Mouse (Mus musculus): ENCODE measurements around the gene Aldh9a1.

The Aldh9a1 gene

DNA sequence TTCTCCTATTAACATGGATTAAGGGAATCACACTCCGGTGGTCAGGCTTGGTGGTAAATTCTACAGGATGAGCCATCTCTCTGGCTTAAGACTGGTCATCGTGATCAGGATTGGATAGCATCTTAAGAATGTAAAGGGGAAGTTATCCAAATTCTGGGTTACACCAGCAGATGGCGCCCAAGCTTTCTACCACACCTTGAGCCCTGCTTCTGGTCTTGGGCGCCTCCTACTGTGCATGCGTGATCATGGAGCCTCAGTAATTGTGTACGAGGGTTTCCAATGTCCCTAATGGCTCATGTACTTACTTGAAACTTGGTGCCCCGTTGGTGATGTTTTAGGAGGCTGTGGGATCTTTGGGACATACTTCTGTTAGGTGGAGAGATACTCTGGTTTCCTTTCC, 20.1 kb downstream of the Aldh9a1 start:
- POLR2A ChIA-PET: interaction anchor here in 2 of 4 experiments (0.6 to 1.9 kb wide), 6 partner anchors 13 to 154 kb away, joined by 3 to 8 read pairs (median 4); partner anchors contain the start of genes Aldh9a1 (in 1 of the 2) and Mgst3 (in 1 of the 2)
- CTCF ChIA-PET: interaction anchor here (0.6 to 1.8 kb wide), 42 partner anchors 8 to 324 kb away, joined by 3 to 21 read pairs (median 4); partner anchors contain the start of genes Mgst3 (in 4 of the 4) and Aldh9a1 (in 3 of the 4)

DNA sequence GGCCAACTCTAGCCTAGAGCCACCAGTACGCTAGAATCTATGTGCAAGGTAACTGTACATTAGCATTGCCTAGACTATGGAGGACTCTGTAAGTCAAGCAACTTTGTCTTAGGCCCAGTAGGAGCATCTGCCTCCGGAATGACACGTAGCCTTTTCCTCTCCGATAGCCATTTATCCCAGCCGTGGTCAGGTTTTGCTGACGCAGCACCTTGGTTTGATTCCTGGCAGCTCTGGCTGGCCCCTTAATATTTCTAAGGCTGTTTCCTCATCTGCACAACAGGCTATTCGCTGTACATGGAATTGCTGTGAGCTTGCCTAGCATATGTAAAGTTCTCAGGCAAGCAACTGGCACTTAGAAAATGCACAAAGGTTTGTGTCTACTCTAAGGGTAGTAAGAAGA, 22.9 kb downstream of the Aldh9a1 start:
- POLR2A ChIA-PET: interaction anchor here in 2 of 4 experiments (1.0 to 1.9 kb wide), 7 partner anchors 8 to 299 kb away, joined by 3 to 11 read pairs (median 3); partner anchors contain the start of gene Mgst3 (in 1 of the 2)
- CTCF ChIA-PET: interaction anchor here in 3 of 4 experiments (0.6 to 3.2 kb wide), 5 partner anchors 10 to 272 kb away, joined by 3 to 21 read pairs (median 4); partner anchors contain the start of gene Mgst3 (in 1 of the 3)

DNA sequence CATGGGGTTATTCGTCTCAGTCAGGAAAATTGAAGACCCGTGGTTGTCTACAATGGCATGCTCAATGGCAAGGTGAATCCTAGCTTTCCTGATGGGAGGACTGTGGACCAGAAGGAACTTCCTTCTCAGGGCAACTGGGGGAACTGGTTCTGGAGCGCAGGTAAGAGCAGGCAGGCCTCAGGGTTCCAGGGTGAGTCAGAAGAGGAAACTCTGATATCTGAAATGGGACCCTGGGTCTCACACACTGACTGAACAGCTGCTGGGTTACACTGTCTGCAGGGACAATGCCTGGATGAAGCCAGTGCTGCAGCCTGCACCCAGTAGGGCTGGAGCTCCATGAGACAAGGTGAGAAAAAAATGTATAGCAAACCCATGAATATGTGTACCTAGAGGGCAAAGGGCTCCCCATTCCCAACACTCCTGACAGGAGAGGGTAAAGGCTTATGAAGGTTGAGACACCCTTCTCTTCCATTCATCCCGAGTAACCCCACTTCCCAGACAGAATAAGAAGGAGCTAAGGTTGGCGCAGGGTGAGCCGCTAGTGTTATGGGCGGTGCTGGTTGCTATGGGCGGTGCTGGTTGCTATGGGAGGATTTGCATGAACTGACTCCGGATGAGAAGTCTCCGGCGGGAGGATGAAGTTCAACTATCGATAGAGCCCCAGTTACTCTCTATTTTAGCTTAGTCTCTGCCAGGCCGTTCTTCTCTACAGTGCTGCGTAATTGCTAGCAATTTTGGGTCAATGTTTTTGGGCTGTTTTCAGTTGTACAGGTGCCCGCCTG, 24.4 kb downstream of the Aldh9a1 start:
- ChIA-PET POLR2A (interaction anchor here (0.5 to 1.9 kb wide), 17 partner anchors 8 to 511 kb away, joined by 3 to 11 read pairs (median 4); partner anchors contain the start of gene Mgst3 (in 3 of the 4)), CTCF (interaction anchor here (0.5 to 3.2 kb wide), 16 partner anchors 14 to 271 kb away, joined by 3 to 21 read pairs (median 3); partner anchors contain the start of genes Mgst3 (in 3 of the 4) and Aldh9a1 (in 1 of the 4))

DNA sequence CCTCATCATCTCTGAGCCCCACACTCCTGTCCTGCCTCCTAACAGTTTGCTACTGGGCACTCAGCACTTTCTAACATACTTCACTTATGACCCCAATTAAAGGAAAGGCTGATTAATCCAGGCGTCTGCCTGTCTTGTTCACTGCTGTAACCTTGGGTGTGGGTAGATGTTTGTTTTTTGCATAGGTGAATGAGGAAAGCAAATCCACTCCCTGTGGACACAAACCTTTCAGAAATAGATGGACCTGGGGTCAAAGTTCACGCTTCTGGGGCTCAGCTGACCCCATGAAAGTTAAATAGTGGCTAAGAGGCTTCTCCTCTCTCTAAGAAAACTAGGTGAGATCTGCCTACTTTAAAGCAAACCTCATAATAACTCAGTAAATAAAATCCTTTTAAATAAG, 25.2 kb downstream of the Aldh9a1 start:
- POLR2A ChIA-PET: interaction anchor here in 2 of 4 experiments (0.5 to 1.9 kb wide), 12 partner anchors 8 to 511 kb away, joined by 3 to 11 read pairs (median 4); partner anchors contain the start of gene Mgst3 (in 2 of the 2)
- CTCF ChIA-PET: interaction anchor here (0.6 to 3.2 kb wide), 12 partner anchors 13 to 270 kb away, joined by 3 to 21 read pairs (median 4); partner anchors contain the start of genes Mgst3 (in 3 of the 4) and Aldh9a1 (in 1 of the 4)

DNA sequence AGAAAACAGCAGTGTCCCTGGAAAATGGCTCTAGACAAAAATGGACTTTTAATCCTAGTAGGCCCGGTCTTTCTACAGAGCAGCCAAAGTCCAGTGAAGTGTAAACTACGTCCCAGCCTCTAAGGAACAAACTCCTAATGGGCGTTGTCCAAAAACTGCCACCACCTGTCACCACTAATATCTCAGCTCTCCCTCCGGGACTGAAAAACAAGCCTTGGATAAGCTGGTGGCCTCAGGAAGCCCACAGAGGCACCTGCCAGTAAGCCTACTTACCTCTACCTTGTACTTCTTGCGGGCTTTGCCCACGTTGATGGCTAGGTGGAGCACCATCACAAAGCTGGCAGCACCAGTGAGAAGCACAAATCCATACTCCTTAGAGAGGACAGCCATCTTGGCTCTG, 28.2 kb downstream of the Aldh9a1 start:
- POLR2A ChIA-PET: interaction anchor here in 1 of 4 experiments (0.6 to 4.8 kb wide), 3 partner anchors 10 to 15 kb away, joined by 3 to 22 read pairs (median 3); partner anchors contain the start of gene Mgst3
- CTCF ChIA-PET: interaction anchor here in 2 of 4 experiments (0.6 to 1.5 kb wide), 3 partner anchors 8 to 102 kb away, joined by 3 to 9 read pairs (median 4); partner anchors contain the start of gene Mgst3 (in 1 of the 2)

DNA sequence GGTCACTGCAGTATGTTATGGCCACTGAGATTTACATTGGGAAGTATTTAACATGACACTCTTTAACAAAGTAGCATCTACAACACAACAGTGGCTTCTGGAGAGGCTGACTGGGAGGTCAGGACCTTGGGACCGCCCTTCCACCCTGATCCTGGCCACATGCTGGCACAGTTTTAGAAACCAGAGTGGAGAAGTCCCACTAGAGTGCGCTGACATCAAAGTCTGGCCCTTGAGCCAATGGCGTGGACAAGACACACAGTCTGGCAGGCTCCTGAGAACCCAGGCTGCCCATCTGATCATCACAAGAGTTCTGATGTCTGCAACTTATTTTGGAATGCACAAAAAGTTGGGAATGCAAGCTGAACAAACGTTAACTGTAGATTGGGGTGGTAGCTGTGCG, 30.0 kb downstream of the Aldh9a1 start:
- ChIA-PET CTCF (no interaction called here), POLR2A (interaction anchor here in 3 of 4 experiments (0.6 to 4.8 kb wide), 4 partner anchors 11 to 14 kb away, joined by 3 to 22 read pairs (median 6); partner anchors contain the start of gene Mgst3 (in 3 of the 3))

DNA sequence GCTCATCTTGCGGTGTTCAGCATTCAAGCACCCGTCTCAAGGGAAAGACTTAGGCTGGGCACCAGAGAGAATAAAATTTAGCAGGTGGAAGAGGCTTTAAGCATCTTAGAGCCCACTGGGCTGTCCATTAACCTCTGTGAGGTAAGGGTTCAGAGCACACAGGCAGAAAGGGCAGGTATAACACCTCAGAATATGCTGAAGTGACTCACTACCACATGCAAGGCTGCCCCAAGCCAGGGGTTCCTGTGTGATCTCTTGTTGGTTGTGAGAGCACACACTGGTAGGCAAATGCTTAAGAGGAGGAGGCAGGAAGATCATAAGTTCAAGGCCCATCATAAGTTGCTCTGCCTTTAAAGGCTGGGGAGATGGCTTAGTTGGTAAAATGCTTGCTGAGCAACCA, 30.4 kb downstream of the Aldh9a1 start:
- POLR2A ChIA-PET: interaction anchor here in 2 of 4 experiments (1.0 to 4.8 kb wide), 7 partner anchors 8 to 41 kb away, joined by 3 to 22 read pairs (median 4); partner anchors contain the start of gene Mgst3 (in 2 of the 2)
- CTCF ChIA-PET: no interaction called here

DNA sequence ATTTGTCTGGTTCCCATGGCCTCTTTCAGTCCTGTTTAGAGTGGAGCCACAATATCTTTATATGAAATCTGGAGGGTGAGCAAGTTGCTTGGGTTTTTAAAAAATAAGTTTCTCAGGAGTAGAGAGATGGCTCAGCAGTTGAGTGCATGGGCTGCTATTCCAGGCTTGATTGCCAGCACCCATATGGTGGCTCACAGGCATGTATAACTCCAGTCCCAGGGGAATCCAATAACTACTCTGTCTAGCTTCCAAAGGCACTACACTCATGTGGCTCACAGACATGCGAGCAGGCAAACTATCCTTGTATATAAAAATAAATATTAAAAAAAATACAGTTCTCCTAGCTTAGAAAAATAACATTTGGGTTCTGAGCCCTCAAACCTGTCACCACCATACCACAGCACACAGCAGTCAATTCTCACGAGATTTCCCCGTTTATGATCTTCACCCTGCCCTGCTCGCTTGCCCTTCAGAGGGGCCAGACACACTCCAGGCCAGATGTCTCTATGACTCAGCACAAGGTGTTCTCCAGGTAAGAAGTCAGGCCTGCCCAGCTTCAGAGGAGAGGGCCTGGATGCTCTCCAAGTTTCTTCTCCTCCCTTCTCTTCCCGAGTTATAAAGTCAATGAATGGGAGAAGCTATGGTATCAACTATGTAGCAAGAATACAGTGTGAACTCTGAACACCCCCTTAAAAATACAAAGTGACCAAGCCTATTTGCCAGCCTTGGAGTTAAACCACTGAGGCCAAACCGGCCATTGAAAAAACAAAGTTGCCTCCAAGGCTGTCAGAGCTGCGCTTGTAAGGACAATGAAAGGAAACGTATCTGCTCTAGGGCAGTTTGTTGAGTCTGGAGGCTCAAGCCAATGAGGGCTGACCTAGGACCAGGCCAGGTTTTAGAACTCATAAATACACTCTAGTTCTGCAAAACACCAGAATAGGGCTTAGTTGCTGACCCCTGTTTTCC, 31.5 kb downstream of the Aldh9a1 start:
- POLR2A ChIA-PET: interaction anchor here in 3 of 4 experiments (0.6 to 4.8 kb wide), 11 partner anchors 7 to 340 kb away, joined by 3 to 22 read pairs (median 4); partner anchors contain the start of gene Mgst3 (in 2 of the 3)
- CTCF ChIA-PET: interaction anchor here in 3 of 4 experiments (0.6 to 1.5 kb wide), 3 partner anchors 12 to 262 kb away, joined by 5 to 6 read pairs (median 5); partner anchors contain the start of gene Mgst3 (in 2 of the 3)

DNA sequence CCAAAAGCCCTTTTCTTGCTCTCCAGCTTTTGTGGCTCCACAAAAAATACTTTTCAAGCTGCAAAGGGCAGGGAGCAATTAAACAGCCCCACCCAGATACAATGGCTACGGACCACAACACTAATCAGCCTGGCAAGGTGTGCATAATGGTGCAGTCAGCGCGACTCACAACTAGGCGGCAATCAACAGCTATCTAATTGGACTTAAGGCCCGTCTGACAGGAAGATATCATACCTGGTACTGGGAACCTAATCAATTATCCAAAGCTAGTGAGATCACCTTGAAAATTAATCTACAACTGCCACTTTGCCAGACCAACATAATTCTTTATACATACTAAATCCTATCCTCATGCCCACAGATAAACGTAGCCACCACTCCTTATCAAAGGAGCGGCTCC, 32.5 kb downstream of the Aldh9a1 start:
- CTCF ChIA-PET: interaction anchor here (0.5 to 1.5 kb wide), 7 partner anchors 9 to 1359 kb away, joined by 3 to 14 read pairs (median 5); partner anchors contain the start of gene Mgst3 (in 3 of the 4)
- POLR2A ChIA-PET: interaction anchor here in 3 of 4 experiments (0.6 to 2.6 kb wide), 10 partner anchors 8 to 339 kb away, joined by 3 to 10 read pairs (median 4); partner anchors contain the start of gene Mgst3 (in 2 of the 3)

DNA sequence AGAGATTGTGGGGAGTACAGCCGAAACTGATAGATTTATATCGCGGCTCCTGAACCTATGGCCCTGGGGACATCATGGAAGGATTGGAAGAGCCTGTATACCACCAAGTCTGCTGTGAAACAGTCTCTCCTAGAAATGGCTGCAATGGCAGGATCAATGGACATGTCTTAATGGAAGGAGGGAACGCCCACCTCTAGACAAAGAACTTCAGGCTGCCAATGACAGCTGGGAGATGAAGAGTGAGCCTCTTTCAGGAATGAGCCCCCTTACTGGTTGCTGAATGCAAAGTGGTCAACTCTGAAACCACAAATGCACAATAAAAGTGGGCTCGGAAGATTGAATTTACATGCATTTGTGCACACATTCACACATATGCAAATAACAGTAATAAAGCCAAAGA, 33.0 kb downstream of the Aldh9a1 start:
- CTCF ChIA-PET: interaction anchor here (0.5 to 1.5 kb wide), 6 partner anchors 10 to 1360 kb away, joined by 3 to 14 read pairs (median 6); partner anchors contain the start of gene Mgst3 (in 3 of the 4)
- POLR2A ChIA-PET: interaction anchor here in 2 of 4 experiments (0.6 to 1.7 kb wide), 10 partner anchors 9 to 286 kb away, joined by 3 to 8 read pairs (median 3); partner anchors contain the start of gene Mgst3 (in 2 of the 2)

DNA sequence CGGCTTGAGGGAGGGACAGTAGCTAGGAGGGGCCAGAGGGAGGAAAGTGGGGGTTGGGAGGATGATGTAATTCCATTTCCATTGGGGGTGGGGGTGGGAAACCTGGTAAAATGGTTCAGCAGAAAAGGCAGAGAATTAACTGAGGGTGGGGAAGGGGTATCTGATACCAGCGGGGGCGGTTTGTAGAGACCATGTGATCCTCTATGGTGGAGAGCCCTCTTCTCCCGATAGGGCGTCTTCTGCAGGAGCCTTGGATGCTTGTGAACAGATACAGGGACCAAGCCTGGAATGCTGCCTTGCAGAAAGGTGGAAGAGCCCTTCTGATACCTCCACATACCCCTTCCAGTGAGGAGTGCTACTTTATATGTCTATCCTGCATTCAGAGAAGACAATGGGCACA, 33.4 kb downstream of the Aldh9a1 start:
- ChIA-PET POLR2A (interaction anchor here in 2 of 4 experiments (0.6 to 1.7 kb wide), 8 partner anchors 8 to 33 kb away, joined by 3 to 8 read pairs (median 4); partner anchors contain the start of gene Mgst3 (in 2 of the 2)), CTCF (interaction anchor here in 1 of 4 experiments (0.9 to 1.5 kb wide), 2 partner anchors 11 to 255 kb away, joined by 4 to 6 read pairs; partner anchors contain the start of gene Mgst3)

DNA sequence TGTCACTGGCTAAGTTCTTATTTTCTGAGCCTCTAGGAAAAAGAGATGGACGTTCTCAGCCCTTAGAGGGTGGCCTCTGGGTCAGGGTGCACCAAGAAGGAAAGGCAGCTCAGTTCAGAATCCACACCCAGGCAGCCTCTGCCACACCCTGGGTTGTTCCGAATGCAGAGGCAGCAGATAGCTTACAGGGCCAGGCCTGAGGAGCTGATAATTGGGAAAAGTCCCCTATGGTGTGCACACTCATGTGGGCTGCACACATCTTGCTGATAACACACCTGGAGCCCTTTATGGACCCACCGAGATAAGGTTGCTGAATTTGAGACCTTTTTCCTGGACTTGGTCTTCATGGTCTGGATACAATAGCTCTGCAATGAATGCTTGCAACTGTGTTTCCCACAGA, 34.4 kb downstream of the Aldh9a1 start:
- ChIA-PET CTCF (interaction anchor here in 2 of 4 experiments (0.9 to 1.3 kb wide), 4 partner anchors 9 to 531 kb away, joined by 4 to 5 read pairs (median 4); partner anchors contain the start of gene Mgst3 (in 1 of the 2)), POLR2A (interaction anchor here in 3 of 4 experiments (0.6 to 2.6 kb wide), 6 partner anchors 9 to 162 kb away, joined by 3 to 10 read pairs (median 3); partner anchors contain the start of gene Mgst3 (in 2 of the 3))

DNA sequence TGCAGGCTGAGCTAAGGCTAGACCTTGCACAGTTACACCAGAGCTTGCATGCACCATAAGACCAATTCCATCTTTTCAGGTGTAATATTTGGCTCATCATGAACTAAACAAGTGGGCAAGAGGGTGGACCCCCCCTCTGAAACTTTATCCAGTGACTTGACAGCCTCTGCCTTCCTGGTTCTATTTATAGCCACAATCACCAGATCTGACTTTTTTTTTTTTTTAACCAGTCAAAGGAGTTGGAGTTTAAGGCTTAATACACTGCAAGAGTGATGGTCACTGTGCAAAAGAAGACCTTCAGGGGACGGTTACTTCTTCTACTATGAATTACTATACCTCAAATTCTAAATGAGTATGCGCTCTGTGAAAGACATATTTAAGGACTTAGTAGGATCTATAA, 35.4 kb downstream of the Aldh9a1 start:
- POLR2A ChIA-PET: interaction anchor here in 2 of 4 experiments (0.7 to 2.6 kb wide), 6 partner anchors 9 to 1984 kb away, joined by 3 to 10 read pairs (median 3); partner anchors contain the start of gene Mgst3 (in 1 of the 2)

DNA sequence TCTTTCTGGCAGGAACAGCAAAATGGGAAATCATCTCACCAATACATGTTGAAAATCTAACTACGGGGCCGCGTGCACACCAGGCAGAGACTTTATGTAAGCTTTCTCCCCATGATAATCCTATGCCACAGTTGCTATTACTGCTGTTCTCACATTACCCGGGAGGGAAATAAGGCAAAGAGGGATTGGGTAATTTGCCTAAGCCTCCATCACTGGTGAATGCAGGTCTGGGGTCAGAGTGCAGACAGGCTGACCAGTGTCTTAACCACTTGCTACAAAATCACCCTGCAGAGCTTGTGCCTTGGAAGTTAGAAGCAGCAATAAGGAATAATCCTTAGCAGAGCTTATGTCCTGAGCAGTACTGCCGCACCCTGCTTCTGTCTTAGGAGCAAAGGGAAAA, 35.8 kb downstream of the Aldh9a1 start:
- ChIA-PET POLR2A (interaction anchor here in 2 of 4 experiments (0.7 to 2.6 kb wide), 4 partner anchors 8 to 1983 kb away, joined by 3 to 10 read pairs (median 6); partner anchors contain the start of gene Mgst3 (in 1 of the 2)), CTCF (no interaction called here)

More for the DNA sequence above, 35.4 kb downstream of the Aldh9a1 start:
- CTCF ChIA-PET: interaction anchor here in 1 of 4 experiments (0.6 to 1.3 kb wide), 2 partner anchors 530 to 802 kb away, joined by 4 read pairs; no protein-coding TSS in a partner anchor

DNA sequence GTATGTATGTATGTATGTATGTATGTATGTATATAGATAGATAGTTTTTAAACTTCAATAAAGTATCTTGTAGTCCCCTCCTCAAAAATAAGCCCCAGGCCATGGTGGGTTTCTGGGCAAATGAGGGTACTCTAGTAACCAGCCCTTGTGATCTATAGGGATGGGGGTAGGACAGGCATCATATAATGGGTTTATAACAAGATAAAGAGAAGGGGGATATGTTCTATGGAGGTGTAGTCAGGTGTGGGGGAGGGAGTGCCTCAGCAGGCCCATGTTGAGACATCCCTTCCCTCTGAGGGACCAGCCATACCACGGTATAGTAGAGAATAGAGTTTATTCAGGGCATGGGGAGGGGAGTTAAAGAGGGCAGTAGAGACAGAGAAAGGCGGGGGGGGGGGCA, 36.7 kb downstream of the Aldh9a1 start:
- ChIA-PET CTCF (no interaction called here), POLR2A (no interaction called here)

DNA sequence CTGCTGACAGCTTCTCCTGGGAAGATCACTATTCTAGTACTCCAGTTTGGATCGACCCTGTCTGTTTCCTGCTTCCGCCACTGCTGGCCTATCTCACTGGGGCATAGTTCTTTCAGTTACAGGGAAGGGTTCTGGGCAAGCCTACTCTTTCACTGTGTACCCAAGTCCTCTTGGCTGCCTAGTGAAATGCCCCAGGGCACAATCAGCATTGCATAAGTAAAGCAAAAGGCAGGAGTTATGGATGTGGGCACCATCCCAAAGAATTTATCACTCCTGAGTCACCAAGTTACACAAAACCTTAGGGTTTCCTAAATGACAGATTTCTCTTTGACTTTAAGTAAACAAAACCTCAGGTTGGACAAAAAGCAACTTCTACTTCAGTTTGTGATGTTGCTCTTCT, 37.5 kb downstream of the Aldh9a1 start:
- ChIA-PET CTCF (interaction anchor here in 1 of 4 experiments (1.2 kb wide), 1 partner anchor 13 kb away, joined by 3 read pairs; no protein-coding TSS in a partner anchor), POLR2A (no interaction called here)

DNA sequence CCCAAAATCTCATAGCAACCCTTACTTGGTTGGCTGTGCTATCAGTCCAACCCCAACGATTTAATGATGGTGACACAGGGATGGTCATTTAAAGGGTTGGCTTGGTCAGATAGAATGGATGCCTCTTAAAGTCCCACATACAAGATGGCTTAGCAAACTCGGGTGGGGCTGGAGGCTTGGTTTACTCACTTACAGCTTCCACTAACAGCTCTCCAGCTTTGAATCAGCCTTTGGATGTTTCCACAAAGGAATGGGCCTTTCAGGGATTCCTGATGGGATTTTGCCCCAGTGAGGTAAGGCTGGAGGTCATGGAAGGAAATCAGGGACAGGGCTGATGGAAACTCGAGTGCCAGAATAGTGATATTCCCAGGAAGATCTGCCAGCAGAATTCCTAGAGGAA, 38.0 kb downstream of the Aldh9a1 start:
- POLR2A ChIA-PET: no interaction called here
- CTCF ChIA-PET: interaction anchor here in 1 of 4 experiments (1.2 kb wide), 1 partner anchor 14 kb away, joined by 3 read pairs; no protein-coding TSS in a partner anchor
